Mouse (Mus musculus): Measurements from ENCODE around the gene Szrd1. TPM values are rescaled to one million over a fixed set of nuclear protein-coding genes. Genes with fewer than 3 reads are reported as not detected.

Szrd1 gene
- 29.3 TPM for polyA plus RNA-seq (2015; fragmentation: Illumina TruSeq; extraction: RNeasy Lipid Tissue Mini Kit (QIAGEN cat#74804); ENCODE audit: low read depth, low replicate concordance)

DNA sequence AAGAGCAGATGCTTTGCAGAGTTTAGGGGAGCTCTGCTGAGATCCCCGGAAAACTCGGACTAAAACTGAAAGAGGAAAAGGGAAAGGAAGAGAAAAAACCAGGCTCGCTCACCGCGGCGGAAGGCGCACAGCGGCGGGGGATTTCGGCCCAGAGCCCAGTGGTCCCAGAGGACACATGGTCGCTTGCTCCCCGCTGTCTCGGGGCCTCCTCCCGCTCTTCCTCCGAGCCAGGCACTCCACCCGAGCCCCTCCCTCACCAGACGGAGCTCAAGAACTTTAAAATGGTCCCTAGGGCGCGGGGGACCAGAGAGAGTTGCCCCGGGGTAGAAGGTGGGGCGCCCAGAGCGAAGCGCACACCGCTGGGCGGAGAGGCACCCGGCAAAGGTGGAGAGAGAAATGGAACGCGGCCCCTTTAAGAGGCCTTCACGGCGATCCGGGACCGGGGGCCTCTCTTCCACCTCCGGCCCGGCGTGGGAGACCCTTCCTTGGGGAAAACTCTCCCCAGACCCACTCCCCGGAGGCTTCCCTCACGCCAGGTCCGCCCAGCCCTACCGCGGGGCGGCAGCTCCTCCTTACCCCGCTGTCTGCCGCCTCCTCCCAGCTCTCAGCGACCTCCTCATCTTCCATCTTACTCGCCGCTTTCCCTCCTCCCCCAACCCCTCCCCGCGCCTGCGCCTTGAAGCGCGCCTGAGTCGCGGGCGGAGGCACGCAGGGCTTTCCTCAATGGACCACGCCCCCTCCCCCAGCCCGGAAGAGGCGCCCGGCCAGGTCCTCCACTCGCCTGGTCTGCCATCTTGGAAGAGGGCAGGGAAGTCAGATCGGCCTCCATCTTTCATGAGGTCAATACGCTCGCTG is at the start of gene Szrd1:
Szrd1 (minus strand) TSS at position 660 of the 855 bp plus-strand sequence.

DNA sequence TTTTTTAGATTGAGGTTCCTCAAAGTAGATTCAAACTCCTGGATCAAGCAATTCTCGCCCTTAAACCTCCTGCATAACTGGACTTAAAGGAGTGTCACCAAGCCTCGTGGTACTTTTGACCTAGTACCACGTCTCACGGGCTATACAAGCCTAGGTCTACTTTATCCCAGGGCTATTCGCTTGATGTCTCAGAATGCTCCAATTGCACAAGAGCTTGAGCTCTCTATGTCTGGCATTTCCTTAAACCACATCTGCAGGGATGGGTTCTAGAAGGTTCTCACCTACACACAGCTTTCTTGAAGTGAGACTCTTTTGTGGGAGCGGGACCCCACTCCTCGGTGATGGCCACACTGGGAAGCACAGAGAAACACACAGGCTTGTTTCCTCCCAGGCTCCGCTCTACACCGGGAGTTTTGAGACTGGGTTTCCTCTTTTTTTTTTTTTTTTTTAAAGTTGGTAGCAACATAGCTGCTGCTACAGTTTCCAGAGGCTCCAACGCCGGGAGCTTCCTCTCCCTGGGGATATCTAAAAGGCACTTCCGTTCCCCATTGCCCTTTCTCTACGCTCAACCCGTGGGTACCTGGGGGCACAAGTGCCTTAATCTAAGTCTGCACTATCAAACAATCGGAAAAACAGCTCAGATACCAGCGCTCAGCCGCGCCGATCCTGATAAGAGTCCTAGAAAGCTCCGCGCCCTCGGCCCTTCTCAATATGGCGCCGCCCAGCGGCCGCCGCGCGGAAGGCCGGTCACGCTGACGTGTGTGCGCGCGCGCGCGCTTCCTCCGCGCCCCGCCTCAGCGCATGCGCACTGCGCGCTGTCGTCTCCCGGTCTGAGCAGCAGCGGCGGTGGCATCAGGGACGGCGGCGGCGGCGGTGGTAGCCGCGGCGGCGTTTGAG is 7.8 kb upstream of the Szrd1 start, which contains the start of gene Fbxo42:
Fbxo42 (plus strand) TSS at position 802 of the 897 bp plus-strand sequence.

DNA sequence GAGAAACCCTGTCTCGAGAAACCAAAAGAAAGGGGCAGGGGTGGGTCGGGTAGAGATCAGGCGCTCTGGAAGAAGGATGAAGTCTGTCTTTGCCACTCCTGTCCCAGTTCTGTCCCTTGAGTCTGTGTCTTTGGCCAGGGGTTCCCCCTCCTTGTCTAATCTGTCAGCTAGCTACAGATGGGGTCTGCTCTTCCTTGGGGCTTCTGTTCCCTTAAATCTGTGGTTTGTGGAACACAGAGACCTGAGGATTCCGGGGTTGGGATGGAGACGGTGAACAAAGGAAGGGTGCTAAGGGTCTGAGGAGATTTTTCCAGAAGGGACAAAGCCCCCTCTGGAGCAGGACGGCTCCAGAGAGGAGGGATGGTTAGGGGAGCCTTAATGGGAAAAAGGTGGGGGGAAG is 51.5 kb downstream of the Szrd1 start, which contains the start of gene Spata21:
Spata21 (plus strand) TSS at position 301 of the 400 bp plus-strand sequence.

DNA sequence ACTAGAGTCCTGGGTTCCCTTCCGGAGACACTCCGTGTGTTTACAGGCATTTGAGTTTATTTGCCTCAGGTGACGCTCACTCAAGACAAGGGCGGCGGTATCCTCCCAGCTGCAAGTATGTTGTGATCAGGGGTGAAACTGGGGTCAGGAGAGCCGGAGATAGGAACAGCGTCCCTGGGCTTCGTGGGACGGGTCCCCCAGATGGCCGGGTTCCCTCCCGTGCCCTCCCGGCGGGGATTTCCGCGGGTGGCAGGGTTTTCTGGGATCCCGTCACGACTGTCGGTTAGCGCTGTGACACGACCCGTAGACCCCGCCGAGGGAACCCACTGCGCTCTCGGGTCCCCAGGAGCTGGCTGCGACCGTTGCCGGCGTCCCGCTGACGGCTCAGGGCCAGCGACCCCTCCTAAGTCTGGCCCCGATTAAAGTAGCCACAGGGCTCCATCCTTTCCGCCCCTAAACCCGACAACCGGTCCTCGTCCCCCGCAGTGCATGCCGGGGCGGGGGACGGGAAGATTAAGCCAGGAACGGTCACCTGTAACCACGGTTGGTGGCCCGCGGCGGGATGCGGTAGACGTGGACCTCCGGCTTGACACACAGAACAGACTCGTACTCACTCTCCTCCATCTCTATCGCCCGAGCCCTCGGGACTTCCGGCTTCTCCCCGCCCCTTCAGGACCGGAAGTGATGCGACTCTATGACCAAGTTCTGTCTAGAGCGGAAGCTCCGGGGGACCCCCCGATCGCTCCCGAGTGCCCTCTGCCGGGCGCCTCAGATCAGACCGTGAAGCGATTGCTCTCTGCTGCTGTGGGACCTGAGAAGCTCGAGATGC is 61.7 kb downstream of the Szrd1 start, which contains the start of gene Necap2:
Necap2 (minus strand) TSS at position 677 of the 829 bp plus-strand sequence.

Other genes starting within 250 kb of the Szrd1 start
- gene Padi2, start 233.4 kb downstream of the Szrd1 start, polyA plus RNA-seq (2015; fragmentation: Illumina TruSeq; extraction: RNeasy Lipid Tissue Mini Kit (QIAGEN cat#74804); ENCODE audit: low read depth, low replicate concordance) = 14.9 TPM
- gene Sdhb, start 178.6 kb downstream of the Szrd1 start, polyA plus RNA-seq (2015; fragmentation: Illumina TruSeq; extraction: RNeasy Lipid Tissue Mini Kit (QIAGEN cat#74804); ENCODE audit: low read depth, low replicate concordance) = 312 TPM
- 82.9 TPM for gene Atp13a2, start 152.9 kb downstream of the Szrd1 start, polyA plus RNA-seq (2015; fragmentation: Illumina TruSeq; extraction: RNeasy Lipid Tissue Mini Kit (QIAGEN cat#74804); ENCODE audit: low read depth, low replicate concordance)
- gene Mfap2, start 129.4 kb downstream of the Szrd1 start, polyA plus RNA-seq (2015; fragmentation: Illumina TruSeq; extraction: RNeasy Lipid Tissue Mini Kit (QIAGEN cat#74804); ENCODE audit: low read depth, low replicate concordance) = 5.1 TPM
- 37.2 TPM for gene Crocc, start 79.2 kb downstream of the Szrd1 start, polyA plus RNA-seq (2015; fragmentation: Illumina TruSeq; extraction: RNeasy Lipid Tissue Mini Kit (QIAGEN cat#74804); ENCODE audit: low read depth, low replicate concordance)
- gene Necap2, start 61.4 kb downstream of the Szrd1 start, polyA plus RNA-seq (2015; fragmentation: Illumina TruSeq; extraction: RNeasy Lipid Tissue Mini Kit (QIAGEN cat#74804); ENCODE audit: low read depth, low replicate concordance) = 40.7 TPM
- 0.40 TPM for gene Spata21, start 51.4 kb downstream of the Szrd1 start, polyA plus RNA-seq (2015; fragmentation: Illumina TruSeq; extraction: RNeasy Lipid Tissue Mini Kit (QIAGEN cat#74804); ENCODE audit: low read depth, low replicate concordance)
- 14.1 TPM for gene Fbxo42, start 8.1 kb upstream of the Szrd1 start, polyA plus RNA-seq (2015; fragmentation: Illumina TruSeq; extraction: RNeasy Lipid Tissue Mini Kit (QIAGEN cat#74804); ENCODE audit: low read depth, low replicate concordance)
- 2.4 TPM for gene Rsg1, start 74.2 kb upstream of the Szrd1 start, polyA plus RNA-seq (2015; fragmentation: Illumina TruSeq; extraction: RNeasy Lipid Tissue Mini Kit (QIAGEN cat#74804); ENCODE audit: low read depth, low replicate concordance)
- 19.4 TPM for gene Arhgef19, start 99.7 kb upstream of the Szrd1 start, polyA plus RNA-seq (2015; fragmentation: Illumina TruSeq; extraction: RNeasy Lipid Tissue Mini Kit (QIAGEN cat#74804); ENCODE audit: low read depth, low replicate concordance)
- 0.76 TPM for gene Epha2, start 161.5 kb upstream of the Szrd1 start, polyA plus RNA-seq (2015; fragmentation: Illumina TruSeq; extraction: RNeasy Lipid Tissue Mini Kit (QIAGEN cat#74804); ENCODE audit: low read depth, low replicate concordance)
- gene Fam131c, start 228.4 kb upstream of the Szrd1 start, polyA plus RNA-seq (2015; fragmentation: Illumina TruSeq; extraction: RNeasy Lipid Tissue Mini Kit (QIAGEN cat#74804); ENCODE audit: low read depth, low replicate concordance) = 3.5 TPM